Mouse (Mus musculus) urinary bladder, postnatal 0 days (tissue): Measurements from ENCODE around the gene Tor4a. TPM values are rescaled to one million over a fixed set of nuclear protein-coding genes. Genes with fewer than 3 reads are reported as not detected.

Experiments used
- polyA plus RNA-seq: library from polyadenylated mRNA; unstranded; fragments of >200 nt; fragmentation: Nextera tagmentation; extraction: Ambion mirVana; gene quantifications from 2 replicates; pipeline ENCODE4 v1.2.1, GENCODE M21; 2015

The Tor4a gene
- polyA plus RNA-seq = 11.9 and 14.0 TPM in 2 replicates

GRCm38 (mm10) chr2:25196172-25196954, at the start of gene Tor4a:
Gene Tor4a (minus strand): TSS chr2:25196886.

GRCm38 (mm10) chr2:25242101-25242506, 45.4 kb upstream of the Tor4a start, which contains the start of the genes Rnf208 and Cysrt1:
Gene Rnf208 (plus strand): TSS chr2:25242255.
Gene Cysrt1 (minus strand): TSS chr2:25242452.

GRCm38 (mm10) chr2:25236614-25237013, 39.9 kb upstream of the Tor4a start, which contains the start of gene Rnf224:
Gene Rnf224 (minus strand): TSS chr2:25236787.

GRCm38 (mm10) chr2:25234050-25234449, 37.4 kb upstream of the Tor4a start, which contains the start of gene Slc34a3:
Gene Slc34a3 (minus strand): TSS chr2:25234364.

GRCm38 (mm10) chr2:25224492-25224765, 27.7 kb upstream of the Tor4a start, which contains the start of gene Tubb4b:
Gene Tubb4b (minus strand): TSS chr2:25224702.

GRCm38 (mm10) chr2:25218445-25218844, 21.8 kb upstream of the Tor4a start, which contains the start of gene Fam166a:
Gene Fam166a (plus strand): TSS chr2:25218745.

GRCm38 (mm10) chr2:25214444-25214843, 17.8 kb upstream of the Tor4a start, which contains the start of gene Stpg3:
Gene Stpg3 (minus strand): TSS chr2:25214637.

GRCm38 (mm10) chr2:25211121-25211670, 14.5 kb upstream of the Tor4a start, which contains the start of gene Nelfb:
Gene Nelfb (minus strand): TSS chr2:25211489.

GRCm38 (mm10) chr2:25180478-25180903, 16.2 kb downstream of the Tor4a start, which contains the start of gene Nrarp:
Gene Nrarp (plus strand): TSS chr2:25180758.

Other genes starting within 250 kb of the Tor4a start
- gene Zmynd19, start 247.1 kb downstream of the Tor4a start, polyA plus RNA-seq = 8.5 and 9.3 TPM in 2 replicates
- 10.5 and 12.4 TPM in 2 replicates for gene Dph7, start 234.5 kb downstream of the Tor4a start, polyA plus RNA-seq
- gene Mrpl41, start 221.8 kb downstream of the Tor4a start, polyA plus RNA-seq = 108 and 113 TPM in 2 replicates
- gene Pnpla7, start 220.9 kb downstream of the Tor4a start, polyA plus RNA-seq = 3.8 and 5.7 TPM in 2 replicates
- gene Nsmf, start 142.5 kb downstream of the Tor4a start, polyA plus RNA-seq = 35.9 and 40.2 TPM in 2 replicates
- gene Entpd8, start 116.6 kb downstream of the Tor4a start, polyA plus RNA-seq = not detected in 2 replicates
- 0.23 and 0.29 TPM in 2 replicates for gene Noxa1, start 101.7 kb downstream of the Tor4a start, polyA plus RNA-seq
- 11.0 and 13.9 TPM in 2 replicates for gene Nrarp, start 16.1 kb downstream of the Tor4a start, polyA plus RNA-seq
- 52.2 and 57.0 TPM in 2 replicates for gene Nelfb, start 14.6 kb upstream of the Tor4a start, polyA plus RNA-seq
- not detected in 2 replicates for gene Stpg3, start 17.8 kb upstream of the Tor4a start, polyA plus RNA-seq
- not detected in 2 replicates for gene Fam166a, start 21.9 kb upstream of the Tor4a start, polyA plus RNA-seq
- gene Tubb4b, start 27.8 kb upstream of the Tor4a start, polyA plus RNA-seq = 397 and 469 TPM in 2 replicates
- gene Slc34a3, start 37.5 kb upstream of the Tor4a start, polyA plus RNA-seq = not detected in 2 replicates
- gene Rnf224, start 39.9 kb upstream of the Tor4a start, polyA plus RNA-seq = 0.10 TPM in 1 of 2 replicates, not detected in the other
- gene Rnf208, start 45.4 kb upstream of the Tor4a start, polyA plus RNA-seq = 6.1 and 6.2 TPM in 2 replicates
- 10.0 and 10.6 TPM in 2 replicates for gene Cysrt1, start 45.6 kb upstream of the Tor4a start, polyA plus RNA-seq
- 7.6 and 8.0 TPM in 2 replicates for gene AL732309.1, start 50.0 kb upstream of the Tor4a start, polyA plus RNA-seq
- gene Tmem203, start 58.6 kb upstream of the Tor4a start, polyA plus RNA-seq = 35.6 and 37.6 TPM in 2 replicates
- 6.5 and 7.2 TPM in 2 replicates for gene Tprn, start 65.7 kb upstream of the Tor4a start, polyA plus RNA-seq
- 137 and 141 TPM in 2 replicates for gene Ssna1, start 75.6 kb upstream of the Tor4a start, polyA plus RNA-seq
- gene Anapc2, start 75.6 kb upstream of the Tor4a start, polyA plus RNA-seq = 88.7 and 91.4 TPM in 2 replicates
- not detected in 2 replicates for gene Tmem210, start 91.3 kb upstream of the Tor4a start, polyA plus RNA-seq
- 0.97 and 0.98 TPM in 2 replicates for gene Lrrc26, start 93.0 kb upstream of the Tor4a start, polyA plus RNA-seq
- gene Grin1, start 122.3 kb upstream of the Tor4a start, polyA plus RNA-seq = 2.3 and 3.2 TPM in 2 replicates
- 32.5 and 37.0 TPM in 2 replicates for gene Man1b1, start 135.5 kb upstream of the Tor4a start, polyA plus RNA-seq
- 13.1 and 14.8 TPM in 2 replicates for gene Dpp7, start 159.5 kb upstream of the Tor4a start, polyA plus RNA-seq
- 34.1 and 37.0 TPM in 2 replicates for gene Uap1l1, start 168.8 kb upstream of the Tor4a start, polyA plus RNA-seq
- 5.6 and 5.9 TPM in 2 replicates for gene Sapcd2, start 175.4 kb upstream of the Tor4a start, polyA plus RNA-seq
- 38.2 and 39.1 TPM in 2 replicates for gene Entpd2, start 199.0 kb upstream of the Tor4a start, polyA plus RNA-seq
- gene Npdc1, start 202.5 kb upstream of the Tor4a start, polyA plus RNA-seq = 58.9 and 59.9 TPM in 2 replicates
- gene Fut7, start 226.4 kb upstream of the Tor4a start, polyA plus RNA-seq = 0.08 TPM in 1 of 2 replicates, not detected in the other
- 1.5 and 1.6 TPM in 2 replicates for gene Abca2, start 231.8 kb upstream of the Tor4a start, polyA plus RNA-seq